Mouse (Mus musculus) lung, embryonic 16.5 days (tissue): Measurements from ENCODE around the gene Gm49361. TPM values are rescaled to one million over a fixed set of nuclear protein-coding genes. Genes with fewer than 3 reads are reported as not detected.

Experiments used
- ATAC-seq: fragments of 200-750 bp; cut with Nextera tagmentation; 2 replicates; pipeline ENCODE4 v1.8.0; 2017; ENCODE audit warnings: low read depth, mild to moderate bottlenecking, moderate library complexity
- H3K27ac ChIP-seq: fragments of 300-500 bp; sonication (generic); 2 replicates; pipeline ENCODE4 v1.5.1; 2014; ENCODE audit warnings: mild to moderate bottlenecking, control low read depth, low read length
- H3K27me3 ChIP-seq: fragments of 300-500 bp; sonication (generic); 2 replicates; pipeline ENCODE4 v1.6.1; 2014; ENCODE audit warnings: low read depth, low read length, mixed read lengths; ENCODE audit not compliant: control insufficient read depth, insufficient read depth
- H3K36me3 ChIP-seq: fragments of 300-500 bp; sonication (generic); 2 replicates; pipeline ENCODE4 v1.6.1; 2014; ENCODE audit warnings: low read length; ENCODE audit not compliant: control insufficient read depth, insufficient read depth
- H3K4me1 ChIP-seq: fragments of 300-500 bp; sonication (generic); replicated peaks from 2 replicates; pipeline ENCODE4 v1.6.1; 2014; ENCODE audit warnings: low read length, mixed read lengths; ENCODE audit not compliant: control insufficient read depth, insufficient read depth
- H3K4me2 ChIP-seq: fragments of 300-500 bp; sonication (generic); 2 replicates; pipeline ENCODE4 v1.6.1; 2014; ENCODE audit warnings: low read depth, low read length, control low read depth
- H3K4me3 ChIP-seq: fragments of 300-500 bp; sonication (generic); 2 replicates; pipeline ENCODE4 v1.5.1; 2014; ENCODE audit warnings: mild to moderate bottlenecking, low read length, control low read depth
- H3K9ac ChIP-seq: fragments of 300-500 bp; sonication (generic); 2 replicates; pipeline ENCODE4 v1.6.1; 2014; ENCODE audit warnings: low read length, control low read depth
- H3K9me3 ChIP-seq: fragments of 300-500 bp; sonication (generic); 2 replicates; pipeline ENCODE4 v1.6.1; 2016; ENCODE audit warnings: low read length; ENCODE audit not compliant: control insufficient read depth
- WGBS: fragments of 180-500 bp; shearing (Covaris S2); extraction: QIAGEN DNeasy Blood & Tissue Kit; methylation state at CpG from one replicate; pipeline ENCODE4 v1.1.7; 2014; 5-methylcytosine and 5-hydroxymethylcytosine counted together
- polyA plus RNA-seq: library from polyadenylated mRNA; unstranded; fragments of >200 nt; fragmentation: Nextera tagmentation; extraction: Ambion mirVana; gene quantifications from 2 replicates; pipeline ENCODE4 v1.2.1, GENCODE M21; 2015

Gene Gm49361
- not detected in 2 replicates for polyA plus RNA-seq

GRCm38 (mm10) chr14:57746001-57746771, at the start of gene Gm49361:
TSS of gene Gm49361 (minus strand) at chr14:57746103.
- H3K4me1 ChIP-seq, result peaks cover 7% of the 10 kb centered on the region
- WGBS, result under 1% methylated on average over 51 of the region's 68 CpGs
- H3K4me3 ChIP-seq, result peak within 1 kb of the TSS; percentile 84
- no peaks in the 10 kb centered on the region for H3K9me3 ChIP-seq
- peak within 1 kb of the TSS; percentile 78 for H3K4me2 ChIP-seq
- H3K9ac ChIP-seq, result peak within 1 kb of the TSS; percentile 94
- H3K36me3 ChIP-seq, result no peaks in the 10 kb centered on the region
- H3K27ac ChIP-seq, result peak within 1 kb of the TSS; percentile 95
- ATAC-seq, result peak; percentile 93
- no peaks in the 10 kb centered on the region for H3K27me3 ChIP-seq

- Histone ChIP-seq H3K4me2 (no peak overlapping the region), H3K4me3 (no peak overlapping the region), H3K9me3 (no peaks in the 10 kb centered on the region), H3K4me1 (no peaks in the 10 kb centered on the region), H3K27me3 (no peaks in the 10 kb centered on the region), H3K9ac (no peak overlapping the region), H3K27ac (no peak overlapping the region), H3K36me3 (no peaks in the 10 kb centered on the region)
- 61% methylated on average over 4 of the region's 4 CpGs for WGBS
- ATAC-seq, result no peak
Observed at GRCm38 (mm10) chr14:57791171-57791570, 45.3 kb upstream of the Gm49361 start.

- ATAC-seq, result no peak
- Histone ChIP-seq H3K27ac (no peak overlapping the region), H3K4me2 (no peak overlapping the region), H3K4me1 (no peaks in the 10 kb centered on the region), H3K27me3 (no peaks in the 10 kb centered on the region), H3K36me3 (no peaks in the 10 kb centered on the region), H3K4me3 (no peak overlapping the region), H3K9me3 (no peaks in the 10 kb centered on the region), H3K9ac (no peak overlapping the region)
- WGBS, result 76% methylated on average over 9 of the region's 9 CpGs
Observed at GRCm38 (mm10) chr14:57789759-57790158, 43.9 kb upstream of the Gm49361 start.

- 61% methylated on average over 2 of the region's 2 CpGs for WGBS
- Histone ChIP-seq H3K4me1 (no peaks in the 10 kb centered on the region), H3K9ac (no peak overlapping the region), H3K36me3 (no peaks in the 10 kb centered on the region), H3K4me3 (no peak overlapping the region), H3K9me3 (no peaks in the 10 kb centered on the region), H3K27ac (no peak overlapping the region), H3K4me2 (no peak overlapping the region), H3K27me3 (no peaks in the 10 kb centered on the region)
- no peak for ATAC-seq
Observed at GRCm38 (mm10) chr14:57789311-57789710, 43.4 kb upstream of the Gm49361 start.

- no peaks in the 10 kb centered on the region for H3K27me3 ChIP-seq
- H3K4me3 ChIP-seq, result no peak overlapping the region
- ATAC-seq, result no peak
- no peak overlapping the region for H3K9ac ChIP-seq
- no peaks in the 10 kb centered on the region for H3K9me3 ChIP-seq
- H3K36me3 ChIP-seq, result no peaks in the 10 kb centered on the region
- H3K27ac ChIP-seq, result no peak overlapping the region
- no peaks in the 10 kb centered on the region for H3K4me1 ChIP-seq
- WGBS, result 32% methylated on average over 4 of the region's 4 CpGs
- no peak overlapping the region for H3K4me2 ChIP-seq
Observed at GRCm38 (mm10) chr14:57787406-57787805, 41.5 kb upstream of the Gm49361 start.

- 72% methylated on average over 6 of the region's 6 CpGs for WGBS
- H3K4me1 ChIP-seq, result no peaks in the 10 kb centered on the region
- ATAC-seq, result no peak
Observed at GRCm38 (mm10) chr14:57772157-57772815, 26.4 kb upstream of the Gm49361 start.

GRCm38 (mm10) chr14:57769102-57769501, 23.2 kb upstream of the Gm49361 start:
- 85% methylated on average over 5 of the region's 5 CpGs for WGBS
- ATAC-seq, result no peak
- H3K27ac ChIP-seq, result no peak overlapping the region
- no peaks in the 10 kb centered on the region for H3K9me3 ChIP-seq
- no peaks in the 10 kb centered on the region for H3K36me3 ChIP-seq
- H3K4me2 ChIP-seq, result no peak overlapping the region
- no peaks in the 10 kb centered on the region for H3K4me1 ChIP-seq
- H3K4me3 ChIP-seq, result no peak overlapping the region
- no peak overlapping the region for H3K9ac ChIP-seq
- H3K27me3 ChIP-seq, result no peaks in the 10 kb centered on the region

More at GRCm38 (mm10) chr14:57772157-57772815, 26.4 kb upstream of the Gm49361 start:
- Histone ChIP-seq H3K27me3 (no peaks in the 10 kb centered on the region), H3K36me3 (no peaks in the 10 kb centered on the region), H3K4me2 (no peak overlapping the region), H3K27ac (no peak overlapping the region), H3K9me3 (no peaks in the 10 kb centered on the region), H3K4me3 (no peak overlapping the region), H3K9ac (no peak overlapping the region)

- peak overlapping the region; percentile 27; the same call in 1 of the 2 replicates for H3K27ac ChIP-seq
- peaks cover 6% of the 10 kb centered on the region for H3K4me1 ChIP-seq
- no peak overlapping the region for H3K4me3 ChIP-seq
- H3K9me3 ChIP-seq, result no peaks in the 10 kb centered on the region
- 51% methylated on average over 10 of the region's 10 CpGs for whole genome bisulfite sequencing
- H3K9ac ChIP-seq, result no peak overlapping the region
- H3K27me3 ChIP-seq, result no peaks in the 10 kb centered on the region
- H3K36me3 ChIP-seq, result no peaks in the 10 kb centered on the region
- no peak overlapping the region for H3K4me2 ChIP-seq
- ATAC-seq, result peak; percentile 62
Observed at GRCm38 (mm10) chr14:57760447-57761412, 14.8 kb upstream of the Gm49361 start.

GRCm38 (mm10) chr14:57758237-57758636, 12.3 kb upstream of the Gm49361 start, which contains the start of gene Lats2:
TSS of gene Lats2 (minus strand) at chr14:57758388.
- no peak within 1 kb of the TSS for H3K27ac ChIP-seq
- no peak for ATAC-seq

More at GRCm38 (mm10) chr14:57758237-57758636, 12.3 kb upstream of the Gm49361 start, which contains the start of gene Lats2:
- peaks cover 9% of the 10 kb centered on the region for H3K4me1 ChIP-seq
- H3K27me3 ChIP-seq, result no peaks in the 10 kb centered on the region
- WGBS, result 67% methylated on average over 4 of the region's 4 CpGs
- H3K4me3 ChIP-seq, result no peak within 1 kb of the TSS
- no peak within 1 kb of the TSS for H3K9ac ChIP-seq
- no peak within 1 kb of the TSS for H3K4me2 ChIP-seq
- no peaks in the 10 kb centered on the region for H3K9me3 ChIP-seq
- no peaks in the 10 kb centered on the region for H3K36me3 ChIP-seq
